Mouse (Mus musculus): ENCODE data around the gene Fhad1. TPM values are rescaled to one million over a fixed set of nuclear protein-coding genes. Genes with fewer than 3 reads are reported as not detected.
"Not testable (repeated sequence)": the region's sequence is repeated elsewhere in the genome, so short reads cannot be mapped to it uniquely, and the experiment has no call there.

Fhad1 gene
- total RNA-seq (2021) = 1 to 10 TPM; 3.9 to 5.1 TPM
- long read RNA-seq, experiment 1, partial matches to known transcripts = 0 of 1 reads
- long read RNA-seq, experiment 1, other reads (novel, unspliced or antisense) = 1 of 1 reads
- long read RNA-seq, experiment 2, partial matches to known transcripts = 0 of 4 reads
- long read RNA-seq, experiment 2, other reads (novel, unspliced or antisense) = 4 of 4 reads

DNA sequence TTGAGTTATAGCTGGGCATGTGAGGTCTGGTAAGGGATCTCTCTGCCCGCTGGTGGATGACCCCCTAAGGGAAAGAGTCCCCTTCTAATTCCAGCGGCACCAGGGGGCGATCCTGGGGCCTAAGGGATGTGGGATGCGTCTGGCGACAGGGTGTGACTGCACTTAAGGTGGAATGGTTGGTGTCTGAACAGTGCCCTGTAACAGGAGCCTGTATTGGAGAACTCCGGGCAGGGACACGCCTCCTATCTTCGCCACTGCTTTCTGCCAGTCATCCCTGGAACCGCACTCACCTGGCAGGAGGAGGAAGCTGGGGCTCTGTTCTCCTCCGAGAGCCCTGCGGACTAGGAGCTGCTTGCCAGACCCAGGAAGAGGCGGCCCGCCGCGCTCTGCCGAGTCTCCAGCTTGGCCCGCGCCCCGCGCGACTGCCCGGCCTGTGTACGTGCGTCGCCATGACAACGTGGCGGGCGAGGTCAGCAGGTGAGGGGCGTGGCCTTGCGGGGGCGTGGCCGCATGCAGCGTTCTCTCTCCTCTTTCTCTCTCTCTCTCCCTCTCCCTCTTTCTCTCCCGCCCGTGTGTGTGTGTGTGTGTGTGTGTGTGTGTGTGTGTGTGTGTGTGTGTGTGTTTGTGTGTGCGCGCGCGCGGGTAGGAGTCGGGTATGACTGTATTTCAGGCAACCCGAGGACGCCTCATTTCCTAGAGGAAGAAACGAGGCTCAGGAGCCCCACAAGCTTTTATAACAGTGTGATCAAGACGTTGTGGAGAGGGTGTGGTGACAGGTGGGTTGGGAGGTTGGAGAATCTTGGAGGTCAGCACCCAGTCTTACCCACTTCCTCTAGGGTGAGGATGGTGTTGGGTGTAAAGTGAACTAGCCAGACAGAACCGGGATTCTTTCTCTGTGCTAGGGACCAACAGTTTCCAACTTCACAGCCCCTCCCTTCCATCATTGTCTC is at the start of gene Fhad1:
Fhad1 (minus strand) TSS at position 424 of the 950 bp plus-strand sequence.
- DNase-seq (ENCODE audit: low spot score in 2 of 2) = peak in 1 of 2 experiments; percentile 28

DNA sequence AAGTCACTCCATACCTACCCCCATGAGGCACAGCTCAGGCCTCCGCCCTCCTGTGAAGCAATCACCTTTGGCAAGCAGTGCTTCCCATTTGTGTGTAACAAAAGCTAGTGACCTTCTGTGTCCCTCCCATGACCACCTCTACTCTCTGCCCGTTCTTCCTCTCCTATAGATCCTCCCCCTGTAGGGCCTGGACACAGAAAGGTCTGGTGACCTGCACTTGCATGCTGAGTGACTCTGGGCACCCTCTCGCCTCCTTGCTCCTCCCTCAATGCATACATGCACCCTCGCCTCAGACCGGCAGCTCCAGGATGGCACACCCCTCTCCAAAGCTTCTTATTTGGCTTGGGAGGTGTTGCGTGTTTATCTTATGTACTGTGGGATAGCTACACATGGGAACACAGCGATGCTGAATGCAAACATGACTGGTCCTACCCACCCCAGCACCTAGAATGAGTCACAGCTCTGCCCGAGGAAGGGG is 48.2 kb upstream of the Fhad1 start:
- no peak for DNase-seq (ENCODE audit: low spot score in 2 of 2)

DNA sequence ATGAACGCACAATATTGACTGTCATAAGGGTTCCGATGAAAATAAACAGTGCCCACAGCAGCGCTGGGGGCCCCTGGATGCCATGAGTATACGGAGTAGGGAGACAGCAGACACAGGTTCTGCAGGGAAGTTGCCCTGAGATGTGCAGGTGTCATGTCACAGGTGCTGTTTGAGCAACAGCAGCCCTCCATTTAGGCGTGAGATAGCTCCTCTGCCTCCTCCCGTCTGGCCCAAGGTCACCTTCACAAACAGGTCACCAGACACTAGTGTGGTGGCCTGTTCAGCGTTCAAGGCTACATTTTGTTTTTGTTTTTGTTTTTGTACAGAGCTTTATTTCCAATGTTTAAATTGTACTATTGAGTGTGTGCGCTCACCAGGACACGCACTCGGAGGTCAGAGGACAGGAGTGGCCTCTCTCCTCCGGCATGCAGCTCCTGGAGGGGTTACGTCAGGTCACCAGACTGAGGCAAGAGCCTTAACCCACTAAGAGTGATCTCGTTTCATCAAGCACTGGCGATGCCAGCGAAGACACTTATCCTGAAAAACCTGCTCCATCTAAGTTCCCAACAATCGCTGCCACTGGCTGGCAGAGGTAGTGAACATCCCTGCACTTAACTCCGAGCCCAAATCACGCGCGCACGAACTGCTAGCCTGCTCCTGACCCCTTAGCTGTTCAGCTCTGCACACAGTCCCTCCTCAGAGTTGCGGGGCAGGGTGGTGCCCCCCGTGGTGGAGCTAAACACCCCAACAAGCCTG is 46.8 kb upstream of the Fhad1 start:
- no peak for DNase-seq (ENCODE audit: low spot score in 2 of 2)

DNA sequence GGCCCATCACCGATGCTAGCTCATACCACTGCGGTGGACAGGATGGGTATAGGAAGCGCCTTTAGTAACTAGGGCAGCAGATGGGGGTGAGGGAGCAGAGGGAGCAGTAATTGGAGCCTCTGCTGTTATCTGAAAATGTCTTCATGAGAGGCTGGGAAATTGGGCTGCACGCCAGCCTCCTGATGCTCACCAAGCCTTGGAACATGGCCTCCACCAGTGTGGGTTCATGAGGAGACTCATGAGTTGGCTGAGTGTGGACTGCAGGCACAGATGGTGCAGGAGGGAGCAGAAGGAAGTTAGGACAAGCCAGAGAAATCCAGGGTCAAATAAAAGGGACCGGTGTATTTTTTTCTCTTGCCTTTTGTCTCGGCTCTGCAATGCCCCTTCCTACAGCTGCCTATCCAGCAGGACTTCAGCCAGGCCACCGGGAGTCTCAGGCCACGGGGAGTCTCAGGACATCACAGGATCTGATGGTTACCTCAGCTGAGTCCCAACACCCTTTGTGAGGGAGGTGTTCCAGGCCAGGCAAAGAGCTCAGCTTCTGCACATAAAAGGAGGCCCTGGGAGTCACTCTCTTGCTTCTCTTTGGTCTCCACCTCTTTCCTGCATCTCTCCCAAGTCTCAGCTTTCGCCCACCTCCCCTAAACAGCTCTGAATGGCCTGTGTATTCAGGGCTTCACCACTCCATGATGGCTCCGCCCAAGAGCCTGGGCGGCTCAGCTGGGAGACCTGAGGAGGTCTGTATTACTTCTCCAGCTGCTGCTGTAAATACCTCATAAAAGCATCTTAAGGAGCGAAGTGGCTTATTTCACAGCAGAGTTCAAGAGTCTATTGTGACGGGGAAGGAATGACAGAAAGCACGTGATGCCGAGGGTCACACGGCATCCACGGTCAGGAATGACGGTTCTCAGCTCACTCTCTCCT is 45.8 kb upstream of the Fhad1 start:
- DNase-seq (ENCODE audit: low spot score in 2 of 2) = peak in 1 of 2 experiments; percentile 60

- no peak for DNase-seq (ENCODE audit: low spot score in 2 of 2)
Observed at GRCm38 (mm10) chr4:142059841-142060193, 44.9 kb upstream of the Fhad1 start.

- no peak for DNase-seq (ENCODE audit: low spot score in 2 of 2)
Observed at GRCm38 (mm10) chr4:142059113-142059840, 44.4 kb upstream of the Fhad1 start.

DNA sequence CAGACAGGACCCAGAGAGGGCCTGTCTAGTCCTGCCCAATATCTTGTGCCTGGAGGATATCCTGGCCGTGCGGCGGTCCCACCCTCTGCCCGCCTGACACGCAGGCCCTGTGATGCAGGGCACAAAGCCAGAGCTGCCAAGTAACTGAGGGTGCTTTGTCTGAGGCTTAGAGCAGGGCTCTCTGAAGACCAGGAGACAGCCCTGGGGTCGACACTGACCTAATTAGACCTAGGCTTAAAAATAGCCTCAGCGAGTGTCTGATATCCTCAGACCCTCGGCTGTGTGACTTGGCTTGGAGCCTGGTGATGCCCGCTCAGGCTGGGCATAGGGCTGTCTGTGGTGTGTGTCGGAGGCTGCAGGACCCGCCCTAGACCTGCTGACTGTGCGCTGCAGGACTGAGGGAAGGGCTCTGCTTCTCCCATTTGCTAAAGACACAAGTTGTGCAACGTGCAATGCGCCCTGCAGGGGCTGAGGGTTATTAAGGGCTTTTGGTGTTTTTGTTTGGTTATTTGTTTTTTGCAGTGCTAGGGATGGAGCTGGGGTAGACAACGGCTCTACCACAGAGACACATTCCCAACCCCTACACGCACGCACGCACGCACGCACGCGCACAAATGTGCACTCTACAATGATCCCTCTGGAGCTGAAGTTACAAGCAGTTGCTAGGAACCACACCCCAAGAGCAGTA is 42.8 kb upstream of the Fhad1 start:
- DNase-seq (ENCODE audit: low spot score in 2 of 2) = peak in 1 of 2 experiments; percentile 41

GRCm38 (mm10) chr4:142055600-142055999 is 40.7 kb upstream of the Fhad1 start:
- DNase-seq (ENCODE audit: low spot score in 2 of 2) = no peak

DNA sequence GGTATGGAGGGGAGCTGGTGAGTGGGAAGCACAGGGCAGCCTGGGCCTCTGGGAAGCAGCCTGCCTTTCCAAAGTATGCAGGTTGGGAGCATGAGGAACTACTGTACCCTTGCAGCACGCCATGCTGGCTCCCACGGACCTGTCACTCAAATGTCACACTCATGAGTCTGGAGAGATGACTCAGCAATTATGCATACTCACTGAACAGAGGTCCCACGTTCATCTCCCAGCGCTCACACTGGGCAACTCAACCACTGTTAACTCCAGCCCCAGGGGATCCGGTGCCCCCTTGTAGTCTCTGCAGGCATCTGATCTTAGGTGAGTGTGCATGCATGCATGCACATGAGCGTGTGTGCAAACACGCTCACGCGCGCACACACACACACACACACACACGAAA is 39.7 kb upstream of the Fhad1 start:
- DNase-seq (ENCODE audit: low spot score in 2 of 2) = no peak

DNA sequence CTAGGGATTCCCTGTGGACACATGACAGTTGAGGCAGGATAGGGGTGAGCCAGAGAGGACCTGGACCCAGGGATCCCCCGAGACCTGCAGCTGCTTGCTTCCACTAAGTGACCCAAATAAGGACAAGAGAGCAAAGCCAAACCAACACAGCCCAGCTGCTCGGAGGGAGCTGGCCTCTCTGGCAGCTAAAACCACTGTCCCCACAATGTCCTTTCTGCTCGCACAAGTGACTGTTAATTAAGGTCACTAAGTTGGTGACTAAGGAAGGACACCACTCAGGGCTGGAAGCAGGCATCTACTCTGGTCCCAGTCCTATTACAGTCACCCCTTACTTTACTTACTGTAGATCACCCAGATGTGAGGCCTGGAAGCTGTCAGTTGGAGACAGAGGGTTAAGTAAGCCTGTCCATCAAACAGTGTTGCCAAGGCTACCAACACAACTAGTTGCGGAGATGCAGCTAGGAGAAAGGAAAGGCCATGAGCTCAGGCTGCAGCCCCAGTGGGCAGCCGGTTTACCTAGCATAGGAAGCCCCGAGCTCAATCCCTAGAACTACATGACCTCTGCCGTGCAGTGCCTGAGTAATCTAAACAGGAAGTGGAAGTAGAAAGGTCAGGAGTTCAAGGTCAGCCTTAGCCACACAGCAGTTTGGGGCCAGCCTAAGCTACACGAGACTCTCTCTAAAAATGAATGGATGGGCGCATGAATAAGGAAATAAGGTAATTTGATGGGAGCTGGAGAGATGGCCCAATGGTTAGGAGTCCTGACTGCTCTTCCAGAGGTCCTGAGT is 39.0 kb upstream of the Fhad1 start:
- DNase-seq (ENCODE audit: low spot score in 2 of 2) = no peak

GRCm38 (mm10) chr4:142053261-142053660 is 38.4 kb upstream of the Fhad1 start:
- no peak for DNase-seq (ENCODE audit: low spot score in 2 of 2)

- no peak for DNase-seq (ENCODE audit: low spot score in 2 of 2)
Observed at GRCm38 (mm10) chr4:142052391-142053132, 37.7 kb upstream of the Fhad1 start.

DNA sequence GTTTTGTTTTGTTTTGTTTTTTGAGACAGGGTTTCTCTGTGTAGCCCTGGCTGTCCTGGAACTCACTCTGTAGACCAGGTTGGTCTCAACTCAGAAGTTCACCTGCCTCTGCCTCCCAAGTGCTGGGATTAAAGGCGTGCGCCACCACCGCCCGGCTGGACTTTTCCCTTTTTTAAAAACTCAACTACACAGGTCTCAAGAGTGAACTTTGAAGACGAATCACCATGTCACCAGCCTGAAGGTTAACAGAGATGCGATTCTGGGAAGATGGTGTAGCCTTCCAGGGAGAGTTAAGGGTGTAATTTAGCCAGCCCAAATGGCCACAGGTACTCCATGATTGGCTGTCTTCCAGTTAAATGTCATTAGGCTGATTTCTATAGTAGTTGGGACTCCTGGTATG is 37.0 kb upstream of the Fhad1 start:
- not testable (repeated sequence) for DNase-seq (ENCODE audit: low spot score in 2 of 2)

DNA sequence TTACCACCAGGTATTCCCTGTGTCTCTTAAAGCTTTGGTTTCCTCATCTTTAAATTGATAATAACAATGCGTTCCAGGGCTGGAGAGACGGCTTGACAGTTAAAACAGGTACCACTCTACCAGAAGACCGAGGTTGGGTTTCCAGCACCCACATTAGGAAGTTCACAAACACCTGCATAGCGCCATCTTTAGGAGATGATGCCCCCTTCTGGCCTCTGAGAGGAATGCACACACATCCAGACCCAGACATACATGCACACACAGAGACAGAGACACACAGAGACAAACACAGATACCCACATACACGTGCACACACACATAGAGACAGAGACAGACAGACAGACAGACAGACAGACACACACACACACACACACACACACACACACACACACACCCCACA is 35.1 kb upstream of the Fhad1 start:
- no peak for DNase-seq (ENCODE audit: low spot score in 2 of 2)

GRCm38 (mm10) chr4:142048391-142048790 is 33.5 kb upstream of the Fhad1 start:
- DNase-seq (ENCODE audit: low spot score in 2 of 2) = no peak

GRCm38 (mm10) chr4:142047005-142047404 is 32.1 kb upstream of the Fhad1 start:
- no peak for DNase-seq (ENCODE audit: low spot score in 2 of 2)

GRCm38 (mm10) chr4:142046496-142046895 is 31.6 kb upstream of the Fhad1 start:
- no peak for DNase-seq (ENCODE audit: low spot score in 2 of 2)
